In genomic region chr2:91650360-91650995, GRCm38 (mm10) we compare ENCODE assay signal across 8 mouse cellular contexts. TPM values are rescaled to one million over a fixed set of nuclear protein-coding genes. Genes with fewer than 3 reads are reported as not detected.
A peak's percentile ranks its signal among the peaks of the same experiment; 100 is the strongest.
DNase-seq lines count a peak whose midpoint lies in the region; ATAC-seq and TF ChIP-seq lines count a peak whose summit lies in the region.

No protein-coding gene starts in this region.

- H3K9me3 ChIP-seq in liver, embryonic 11.5 days (ENCODE audit: control insufficient read depth, low read length) = no peaks in the 10 kb centered on the region

- TF ChIP-seq CTCF in thymus, adult 2 months (IDR thresholded peaks at IDR 0.05; ENCODE audit: borderline replicate concordance, control insufficient read depth, extremely low read depth, insufficient read depth, low read length, poor library complexity) = no peak

- peak overlapping the region; percentile 83 for H3K27ac ChIP-seq in thymus, adult 2 months (ENCODE audit: control insufficient read depth, insufficient read depth, low read length)
- peak overlapping the region; percentile 70 for H3K27ac ChIP-seq in liver, embryonic 11.5 days (ENCODE audit: low read depth, low read length)

- WGBS in thymus, adult 2 months = 4% methylated on average over 16 of the region's 16 CpGs
- WGBS in liver, embryonic 11.5 days = 9% methylated on average over 16 of the region's 16 CpGs

- TF ChIP-seq POLR2A in thymus, adult 2 months (IDR thresholded peaks at IDR 0.05; ENCODE audit: control insufficient read depth, extremely low read depth, insufficient read depth, low read length, poor library complexity) = no peak

- peak; percentile 51 for DNase-seq in embryo, embryonic 10 days (ENCODE audit: low spot score)
- DNase-seq in embryo, embryonic 10.5 days (ENCODE audit: low spot score) = no peak
- no peak for DNase-seq in thymus, adult 2 months
- DNase-seq in thymus, adult 18-20 months = no peak
- DNase-seq in liver, embryonic 11.5 days (ENCODE audit: low spot score) = no peak
- DNase-seq in right cerebral cortex, postnatal 36 days (ENCODE audit: low spot score in 2 of 2) = no peak
- DNase-seq in adrenal gland, adult 18-20 months (ENCODE audit: low spot score in 2 of 2) = no peak
- DNase-seq in adrenal gland, postnatal 36 days = no peak

- peak overlapping the region; percentile 95 for H3K4me3 ChIP-seq in thymus, adult 2 months (ENCODE audit: control insufficient read depth, insufficient read depth, low read length)
- H3K4me3 ChIP-seq in liver, embryonic 11.5 days (ENCODE audit: low read depth, low read length) = peak overlapping the region; percentile 86

- H3K4me2 ChIP-seq in liver, embryonic 11.5 days = peak overlapping the region; percentile 91

- H3K4me1 ChIP-seq in thymus, adult 2 months (replicated peaks; ENCODE audit: control insufficient read depth, insufficient read depth, low read length) = peaks cover 27% of the 10 kb centered on the region
- H3K4me1 ChIP-seq in liver, embryonic 11.5 days (replicated peaks; ENCODE audit: control insufficient read depth, insufficient read depth, low read length) = peaks cover 14% of the 10 kb centered on the region

- no peaks in the 10 kb centered on the region for H3K27me3 ChIP-seq in thymus, adult 2 months (ENCODE audit: control insufficient read depth, insufficient read depth, low read length)
- no peaks in the 10 kb centered on the region for H3K27me3 ChIP-seq in liver, embryonic 11.5 days (replicated peaks; ENCODE audit: control insufficient read depth, insufficient read depth, low read length)

- H3K36me3 ChIP-seq in thymus, adult 2 months (ENCODE audit: control insufficient read depth, insufficient read depth, low read length) = peaks cover 30% of the 10 kb centered on the region
- H3K36me3 ChIP-seq in liver, embryonic 11.5 days (ENCODE audit: control insufficient read depth, insufficient read depth, low read length) = peaks cover 37% of the 10 kb centered on the region

- ATAC-seq in liver, embryonic 11.5 days (replicated peaks; ENCODE audit: low FRiP score) = peak; percentile 61

- H3K9ac ChIP-seq in liver, embryonic 11.5 days (ENCODE audit: low read depth, low read length) = peak overlapping the region; percentile 74

RNA-seq across cellular contexts. Expression of gene Arhgap1, which starts 0.8 kb away (rescaled TPM):
- 185 and 191 TPM in 2 replicates for polyA plus RNA-seq in thymus, adult 2 months (2012; rRNA removed)
- 99.2 and 100 TPM in 2 replicates for polyA plus RNA-seq in liver, embryonic 11.5 days (2014; fragmentation: Nextera tagmentation; extraction: Ambion mirVana)
- 10 to 100 TPM; 53.3 to 58.3 TPM for total RNA-seq in adrenal gland, adult 18-20 months (2021)
- total RNA-seq in adrenal gland, postnatal 36 days (2021) = 10 to 100 TPM; 63.7 to 68.4 TPM

RNA-seq across cellular contexts. Expression of gene Zfp408, which starts 0.9 kb away (rescaled TPM):
- polyA plus RNA-seq in thymus, adult 2 months (2012; rRNA removed) = 52.2 and 62.6 TPM in 2 replicates
- 5.1 and 5.4 TPM in 2 replicates for polyA plus RNA-seq in liver, embryonic 11.5 days (2014; fragmentation: Nextera tagmentation; extraction: Ambion mirVana)
- total RNA-seq in adrenal gland, adult 18-20 months (2021) = 10 to 100 TPM; 10.4 to 13.2 TPM
- total RNA-seq in adrenal gland, postnatal 36 days (2021) = 10 to 100 TPM in 1 of 2 experiments, 1 to 10 TPM in 1; 9.7 to 11.6 TPM

RNA-seq across cellular contexts. Expression of gene F2, which starts 14.3 kb away (rescaled TPM):
- 0.62 and 5.1 TPM in 2 replicates for polyA plus RNA-seq in thymus, adult 2 months (2012; rRNA removed)
- 124 and 136 TPM in 2 replicates for polyA plus RNA-seq in liver, embryonic 11.5 days (2014; fragmentation: Nextera tagmentation; extraction: Ambion mirVana)
- under 1 TPM in 1 of 2 experiments, not detected in 1; 0.50 TPM for total RNA-seq in adrenal gland, adult 18-20 months (2021)
- 1 to 10 TPM in 1 of 2 experiments, under 1 TPM in 1; 0.20 to 1.1 TPM for total RNA-seq in adrenal gland, postnatal 36 days (2021)

RNA-seq across cellular contexts. Expression of gene Atg13, which starts 59.9 kb away (rescaled TPM):
- polyA plus RNA-seq in thymus, adult 2 months (2012; rRNA removed) = 50.4 and 50.7 TPM in 2 replicates
- 23.0 and 23.3 TPM in 2 replicates for polyA plus RNA-seq in liver, embryonic 11.5 days (2014; fragmentation: Nextera tagmentation; extraction: Ambion mirVana)
- 10 to 100 TPM; 33.5 to 64.5 TPM for total RNA-seq in adrenal gland, adult 18-20 months (2021)
- total RNA-seq in adrenal gland, postnatal 36 days (2021) = 10 to 100 TPM; 47.8 to 82.8 TPM
